Mouse (Mus musculus) adrenal gland (tissue): Measurements from ENCODE around the gene Gm2237.
"Not testable (repeated sequence)": the region's sequence is repeated elsewhere in the genome, so short reads cannot be mapped to it uniquely, and the experiment has no call there.

Experiments
- intact Hi-C: fragments of 180-260 bp; cut with DNase I; formaldehyde crosslinking; loops from one replicate; pipeline ENCODE4 v1.15.1; 2025
- long read RNA-seq, 2 experiments: library from polyadenylated mRNA; unstranded; transcript quantifications; one replicate each; pipeline ENCODE4 v2.0.0; 2020; ENCODE audit warnings: borderline replicate concordance in 1 of 2; ENCODE audit not compliant: insufficient replicate concordance in 1 of 2

The Gm2237 gene
- long read RNA-seq, experiment 1, partial matches to known transcripts: 1 of 2 reads
- long read RNA-seq, experiment 1, other reads (novel, unspliced or antisense): 1 of 2 reads
- long read RNA-seq, experiment 2: 0 reads

DNA sequence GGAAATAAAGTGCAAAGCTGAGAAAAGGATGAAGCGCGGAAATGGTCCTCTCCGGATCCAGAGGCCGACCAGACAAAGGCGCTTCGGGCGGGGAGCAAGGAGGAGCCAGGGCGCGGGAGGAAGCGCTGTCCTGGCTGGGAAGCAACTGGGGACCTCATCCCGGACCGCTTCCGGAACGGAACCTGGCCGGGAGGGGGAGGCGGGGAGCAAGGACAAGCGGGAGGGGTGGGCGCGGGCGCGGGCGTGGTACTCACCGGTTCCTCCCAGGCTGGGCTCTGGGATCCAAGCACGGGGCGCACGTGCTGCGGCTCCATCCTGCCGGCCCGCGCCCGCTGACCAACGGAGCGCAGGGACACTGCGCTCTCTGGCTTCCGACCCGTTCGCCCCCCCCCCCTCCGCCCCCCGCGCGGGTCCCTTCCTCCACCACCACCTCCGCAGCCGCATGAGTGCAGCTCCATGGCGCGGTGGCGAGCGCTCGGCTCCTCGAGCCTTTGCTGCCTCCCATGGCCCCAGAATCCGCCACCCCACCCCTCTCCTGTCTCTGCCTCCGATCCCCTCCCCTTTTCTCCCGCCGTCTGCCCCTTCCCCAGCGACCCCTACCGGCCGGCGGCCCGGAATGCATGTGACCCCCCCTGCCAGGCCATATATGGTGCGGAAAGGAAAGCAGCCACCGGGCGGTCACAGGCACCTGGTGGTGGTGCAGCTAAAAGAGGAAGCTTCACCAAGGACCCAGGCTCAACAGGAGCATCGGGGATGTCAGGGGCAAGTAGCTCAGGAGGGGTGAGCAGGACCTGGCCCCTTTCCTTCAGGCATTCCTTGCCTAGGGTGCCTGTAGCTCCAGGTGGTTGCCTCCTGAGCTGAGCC lies at the start of gene Gm2237:
TSS of gene Gm2237 (minus strand) at position 332 of the 864 bp plus-strand sequence.
- intact Hi-C loops: not testable (repeated sequence)

DNA sequence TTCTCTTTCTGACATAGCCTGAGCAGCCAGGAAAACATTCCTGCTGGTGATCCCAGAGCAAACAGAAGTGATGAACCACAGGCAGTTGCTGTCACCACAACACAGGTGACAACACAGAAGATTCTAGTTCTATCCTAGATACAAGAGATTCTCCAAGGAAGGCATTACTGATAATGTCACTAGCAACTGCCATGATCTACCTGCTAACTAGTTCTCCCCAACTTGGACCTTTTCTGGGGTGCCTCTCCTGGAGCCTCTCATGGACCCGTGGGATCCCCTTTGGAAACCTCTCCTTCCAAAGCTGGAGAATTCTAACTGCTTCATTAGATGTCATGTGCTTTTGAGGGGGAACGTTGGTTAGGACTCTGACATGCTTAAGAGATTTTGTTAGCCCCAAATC lies 17.5 kb upstream of the Gm2237 start, which contains the start of gene Gm5458:
TSS of gene Gm5458 (minus strand) at position 101 of the 400 bp plus-strand sequence.
- intact Hi-C loops: not testable (repeated sequence)

DNA sequence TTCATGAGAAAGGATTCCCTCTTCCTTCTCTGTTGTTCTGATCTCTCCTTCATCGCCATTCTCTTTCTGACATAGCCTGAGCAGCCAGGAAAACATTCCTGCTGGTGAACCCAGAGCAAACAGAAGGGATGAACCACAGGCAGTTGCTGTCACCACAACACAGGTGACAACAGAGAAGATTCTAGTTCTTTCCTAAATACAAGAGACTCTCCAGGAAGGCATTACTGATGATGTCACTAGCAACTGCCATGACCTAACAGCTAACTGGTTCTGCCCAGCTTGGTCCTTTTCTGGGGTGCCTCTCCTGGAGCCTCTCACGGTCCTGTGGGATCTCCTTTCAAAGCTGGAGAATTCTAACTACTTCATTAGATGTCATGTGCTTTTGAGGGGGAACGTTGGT lies 35.1 kb downstream of the Gm2237 start, which contains the start of gene Gm2244:
TSS of gene Gm2244 (minus strand) at position 101 of the 400 bp plus-strand sequence.
- intact Hi-C loops: not testable (repeated sequence)
